Mouse (Mus musculus) MEL (cell line): ENCODE results near the gene Tmem86a. TPM values are rescaled to one million over a fixed set of nuclear protein-coding genes. Genes with fewer than 3 reads are reported as not detected.

Source experiments
- DNase-seq: peaks from one replicate; pipeline ENCODE4 v3.0.0; 2011; ENCODE audit warnings: low read depth, low spot score
- H3K27ac ChIP-seq: 2 replicates; pipeline ENCODE4 v1.5.1; 2012; ENCODE audit warnings: low read depth, mild to moderate bottlenecking, control low read depth, low read length, moderate library complexity; ENCODE audit not compliant: control insufficient read depth
- H3K27me3 ChIP-seq, 2 experiments: fragments of 150-350 bp in 1 of 2; sonication (generic) in 1 of 2; 2 replicates each; pipeline ENCODE4 v1.6.1; 2012; ENCODE audit warnings: low read length in 2 of 2, mild to moderate bottlenecking in 2 of 2, improper control_type of control experiment in 1 of 2, moderate library complexity in 1 of 2; ENCODE audit not compliant: insufficient read depth in 2 of 2, control insufficient read depth in 1 of 2
- H3K36me3 ChIP-seq, 2 experiments: 2 replicates each; pipeline ENCODE4 v1.6.1; 2012 to 2014; ENCODE audit warnings: low read length in 2 of 2, improper control_type of control experiment in 1 of 2, inconsistent platforms in 1 of 2, mild to moderate bottlenecking in 1 of 2; ENCODE audit not compliant: insufficient read depth in 2 of 2, control insufficient read depth in 1 of 2
- H3K4me1 ChIP-seq, 2 experiments: fragments of 150-350 bp in 1 of 2; sonication (generic) in 1 of 2; 2 replicates each; pipeline ENCODE4 v1.6.1; 2012; ENCODE audit warnings: low read length in 2 of 2, improper control_type of control experiment in 1 of 2, mild to moderate bottlenecking in 1 of 2; ENCODE audit not compliant: insufficient read depth in 2 of 2, control insufficient read depth in 1 of 2
- H3K4me3 ChIP-seq, 2 experiments: fragments of 150-350 bp in 1 of 2; sonication (generic) in 1 of 2; 2 replicates each; pipeline ENCODE4 v1.5.1; 2012; ENCODE audit warnings: low read depth in 2 of 2, low read length in 2 of 2, mild to moderate bottlenecking in 2 of 2, moderate library complexity in 2 of 2, control low read depth in 1 of 2, improper control_type of control experiment in 1 of 2; ENCODE audit not compliant: control insufficient read depth in 1 of 2, insufficient read depth in 1 of 2
- H3K79me2 ChIP-seq: 2 replicates; pipeline ENCODE4 v1.6.1; 2012; ENCODE audit warnings: mild to moderate bottlenecking, low read length, moderate library complexity; ENCODE audit not compliant: control insufficient read depth, poor library complexity, insufficient read depth
- H3K9ac ChIP-seq: 2 replicates; pipeline ENCODE4 v1.6.1; 2012; ENCODE audit warnings: low read depth, mild to moderate bottlenecking, control low read depth, low read length, moderate library complexity; ENCODE audit not compliant: control insufficient read depth, poor library complexity, severe bottlenecking
- H3K9me3 ChIP-seq: fragments of 150-350 bp; sonication (generic); replicated peaks from 2 replicates; pipeline ENCODE4 v1.6.1; 2012; ENCODE audit warnings: mild to moderate bottlenecking, low read length, improper control_type of control experiment, moderate library complexity; ENCODE audit not compliant: insufficient read depth
- CHD1 ChIP-seq: IDR thresholded peaks from 2 replicates; pipeline ENCODE4 v1.6.1; 2012; ENCODE audit warnings: low read depth, mild to moderate bottlenecking, inconsistent platforms, low read length, improper control_type of control experiment
- CHD2 ChIP-seq: IDR thresholded peaks from 2 replicates; pipeline ENCODE4 v1.6.1; 2011; ENCODE audit warnings: low read length, improper control_type of control experiment
- CTCF ChIP-seq, 3 experiments: IDR thresholded peaks in 2 of 3; conservative IDR thresholded peaks in 1 of 3; 2 replicates each; pipeline ENCODE4 v1.5.1; 2011 to 2012; ENCODE audit warnings: low read length in 3 of 3, low read depth in 2 of 3, mild to moderate bottlenecking in 2 of 3, improper control_type of control experiment in 1 of 3, inconsistent platforms in 1 of 3, mixed read lengths in 1 of 3, moderate library complexity in 1 of 3; ENCODE audit not compliant: control insufficient read depth in 1 of 3, insufficient read depth in 1 of 3, poor library complexity in 1 of 3, severe bottlenecking in 1 of 3
- E2F4 ChIP-seq: IDR thresholded peaks from 2 replicates; pipeline ENCODE4 v1.6.1; 2011; ENCODE audit warnings: low read depth, low read length, improper control_type of control experiment, borderline replicate concordance
- ELF1 ChIP-seq: IDR thresholded peaks from 2 replicates; pipeline ENCODE4 v1.6.1; 2014; ENCODE audit warnings: low read depth, mild to moderate bottlenecking, inconsistent platforms, low read length, improper control_type of control experiment, moderate library complexity
- EP300 ChIP-seq, 2 experiments: IDR thresholded peaks; 2 replicates each; pipeline ENCODE4 v1.6.1; 2011; ENCODE audit warnings: improper control_type of control experiment in 2 of 2, low read length in 2 of 2, low read depth in 1 of 2, mild to moderate bottlenecking in 1 of 2
- ETS1 ChIP-seq: IDR thresholded peaks from 2 replicates; pipeline ENCODE4 v1.6.1; 2012; ENCODE audit warnings: low read depth, mild to moderate bottlenecking, inconsistent platforms, low read length, improper control_type of control experiment, moderate library complexity
- GABPA ChIP-seq: IDR thresholded peaks from 2 replicates; pipeline ENCODE4 v1.6.1; 2012; ENCODE audit warnings: low read depth, mild to moderate bottlenecking, inconsistent platforms, low read length, improper control_type of control experiment, moderate library complexity
- GATA1 ChIP-seq: IDR thresholded peaks from 2 replicates; pipeline ENCODE4 v1.6.1; 2011; ENCODE audit warnings: low read depth, low read length, improper control_type of control experiment
- JUND ChIP-seq: IDR thresholded peaks from 2 replicates; pipeline ENCODE4 v1.6.1; 2011; ENCODE audit warnings: low read depth, mild to moderate bottlenecking, improper control_type of control experiment, low read length
- KAT2A ChIP-seq: conservative IDR thresholded peaks from 2 replicates; pipeline ENCODE4 v1.6.1; 2012; ENCODE audit warnings: low read depth, low read length, improper control_type of control experiment, inconsistent platforms
- MAFK ChIP-seq: IDR thresholded peaks from 2 replicates; pipeline ENCODE4 v1.6.1; 2011; ENCODE audit warnings: low read depth, mild to moderate bottlenecking, low read length, improper control_type of control experiment, borderline replicate concordance
- MAX ChIP-seq: IDR thresholded peaks from 2 replicates; pipeline ENCODE4 v1.6.1; 2011; ENCODE audit warnings: low read length, improper control_type of control experiment
- MAZ ChIP-seq: IDR thresholded peaks from 2 replicates; pipeline ENCODE4 v1.6.1; 2012; ENCODE audit warnings: low read depth, mild to moderate bottlenecking, inconsistent platforms, low read length, improper control_type of control experiment
- MEF2A ChIP-seq: IDR thresholded peaks from 2 replicates; pipeline ENCODE4 v1.6.1; 2014; ENCODE audit warnings: low read depth, mild to moderate bottlenecking, inconsistent platforms, low read length, improper control_type of control experiment; ENCODE audit not compliant: poor library complexity, insufficient replicate concordance, severe bottlenecking; ENCODE audit errors: extremely low read depth
- NRF1 ChIP-seq: IDR thresholded peaks from 2 replicates; pipeline ENCODE4 v1.6.1; 2014; ENCODE audit warnings: low read depth, mild to moderate bottlenecking, inconsistent platforms, low read length, improper control_type of control experiment, moderate library complexity; ENCODE audit not compliant: poor library complexity, insufficient read depth, severe bottlenecking
- POLR2AphosphoS2 ChIP-seq: IDR thresholded peaks from 2 replicates; pipeline ENCODE4 v1.6.1; 2011; ENCODE audit warnings: low read length, improper control_type of control experiment
- POLR2AphosphoS5 ChIP-seq: IDR thresholded peaks from 2 replicates; pipeline ENCODE4 v1.6.1; 2012; ENCODE audit warnings: low read depth, borderline replicate concordance, mild to moderate bottlenecking, inconsistent platforms, low read length, moderate library complexity, mixed read lengths
- RAD21 ChIP-seq: IDR thresholded peaks from 2 replicates; pipeline ENCODE4 v1.6.1; 2011; ENCODE audit warnings: mild to moderate bottlenecking, low read depth, low read length, improper control_type of control experiment
- RCOR1 ChIP-seq: IDR thresholded peaks from 2 replicates; pipeline ENCODE4 v1.6.1; 2012; ENCODE audit warnings: low read depth, mild to moderate bottlenecking, inconsistent platforms, low read length, improper control_type of control experiment
- SIN3A ChIP-seq: IDR thresholded peaks from 2 replicates; pipeline ENCODE4 v1.6.1; 2012; ENCODE audit warnings: low read length, improper control_type of control experiment, inconsistent platforms
- SMC3 ChIP-seq: IDR thresholded peaks from 2 replicates; pipeline ENCODE4 v1.6.1; 2011; ENCODE audit warnings: low read depth, low read length, improper control_type of control experiment
- TAL1 ChIP-seq: IDR thresholded peaks from 2 replicates; pipeline ENCODE4 v1.6.1; 2012; ENCODE audit warnings: mild to moderate bottlenecking, inconsistent platforms, low read length, moderate library complexity, mixed read lengths
- TBP ChIP-seq: IDR thresholded peaks from 2 replicates; pipeline ENCODE4 v1.8.0; 2011; ENCODE audit warnings: low read depth, low read length, improper control_type of control experiment
- TCF12 ChIP-seq: IDR thresholded peaks from 2 replicates; pipeline ENCODE4 v1.6.1; 2014; ENCODE audit warnings: low read depth, mild to moderate bottlenecking, inconsistent platforms, low read length, improper control_type of control experiment, moderate library complexity
- UBTF ChIP-seq: IDR thresholded peaks from 2 replicates; pipeline ENCODE4 v1.6.1; 2012; ENCODE audit warnings: low read depth, mild to moderate bottlenecking, inconsistent platforms, low read length, improper control_type of control experiment, moderate library complexity, borderline replicate concordance; ENCODE audit not compliant: insufficient read depth
- USF2 ChIP-seq, 2 experiments: IDR thresholded peaks; 2 replicates each; pipeline ENCODE4 v1.6.1; 2011 to 2012; ENCODE audit warnings: improper control_type of control experiment in 2 of 2, low read length in 2 of 2, borderline replicate concordance in 1 of 2, inconsistent platforms in 1 of 2, low read depth in 1 of 2, mild to moderate bottlenecking in 1 of 2; ENCODE audit not compliant: insufficient read depth in 1 of 2
- ZKSCAN1 ChIP-seq: IDR thresholded peaks from 2 replicates; pipeline ENCODE4 v1.6.1; 2012; ENCODE audit warnings: low read depth, mild to moderate bottlenecking, inconsistent platforms, low read length, improper control_type of control experiment, moderate library complexity
- ZNF384 ChIP-seq: IDR thresholded peaks from 2 replicates; pipeline ENCODE4 v1.6.1; 2012; ENCODE audit warnings: low read depth, mild to moderate bottlenecking, inconsistent platforms, low read length, improper control_type of control experiment
- polyA plus RNA-seq, 2 experiments: library from polyadenylated mRNA; stranded (reverse) in 1 of 2; unstranded in 1 of 2; fragments of >175 nt in 1 of 2; fragments of >200 nt in 1 of 2; gene quantifications; 2 replicates each; pipeline versions ENCODE4 v1.2.1 to v1.2.4; 2012; ENCODE audit warnings: low replicate concordance in 2 of 2, low read depth in 1 of 2; ENCODE audit not compliant: insufficient read length in 2 of 2, insufficient read depth in 1 of 2, missing spikeins in 1 of 2
- total RNA-seq: library from RNA; depleted of rRNA; stranded (reverse); fragments of 300-350 nt; gene quantifications from 2 replicates; pipeline ENCODE4 v1.2.3, GENCODE M21; 2012

Gene Tmem86a
- total and polyA plus RNA-seq, 3 experiments = 0.27 to 0.54 TPM; not detected in 1

GRCm38 (mm10) chr7:47076729-47077128 lies 26.3 kb downstream of the Tmem86a start:
- no peaks in the 10 kb centered on the region for H3K79me2 ChIP-seq
- no peaks in the 10 kb centered on the region for H3K4me1 ChIP-seq
- H3K9ac ChIP-seq = no peak overlapping the region
- no peak overlapping the region for H3K4me3 ChIP-seq
- H3K36me3 ChIP-seq = no peaks in the 10 kb centered on the region
- H3K27me3 ChIP-seq = no peaks in the 10 kb centered on the region; a peak in 2 of 4 replicates
- no peak for TF ChIP-seq USF2 (IDR thresholded peaks at IDR 0.05; ENCODE audit: borderline replicate concordance in 1 of 2, insufficient read depth in 1 of 2, low read depth in 1 of 2, low read length in 2 of 2)
- no peaks in the 10 kb centered on the region for H3K9me3 ChIP-seq
- DNase-seq = no peak
- no peak overlapping the region for H3K27ac ChIP-seq

- H3K9me3 ChIP-seq = no peaks in the 10 kb centered on the region
- H3K4me3 ChIP-seq = no peak overlapping the region
Observed at GRCm38 (mm10) chr7:47077451-47077850, 27.1 kb downstream of the Tmem86a start.

GRCm38 (mm10) chr7:47080868-47081267 lies 30.5 kb downstream of the Tmem86a start:
- Histone ChIP-seq H3K79me2 (no peaks in the 10 kb centered on the region), H3K27ac (no peak overlapping the region), H3K36me3 (no peaks in the 10 kb centered on the region), H3K4me1 (no peaks in the 10 kb centered on the region), H3K9ac (no peak overlapping the region), H3K27me3 (no peaks in the 10 kb centered on the region; a peak in 1 of 4 replicates), H3K4me3 (no peak overlapping the region), H3K9me3 (no peaks in the 10 kb centered on the region)
- TF ChIP-seq NRF1 (no peak), MAFK (no peak), RAD21 (no peak), TCF12 (no peak), KAT2A (no peak), E2F4 (no peak), CHD1 (no peak), MEF2A (no peak), CHD2 (no peak), MAZ (no peak), ETS1 (no peak), TAL1 (no peak), SIN3A (no peak), POLR2AphosphoS5 (no peak), POLR2AphosphoS2 (no peak), RCOR1 (no peak), MAX (no peak), EP300 (IDR thresholded peaks at IDR 0.05; ENCODE audit: low read depth in 1 of 2, low read length in 2 of 2) (no peak), ZKSCAN1 (no peak)
- DNase-seq = peak; percentile 4

More at GRCm38 (mm10) chr7:47077451-47077850, 27.1 kb downstream of the Tmem86a start:
- no peak overlapping the region for H3K27ac ChIP-seq
- H3K4me1 ChIP-seq = no peaks in the 10 kb centered on the region
- TF ChIP-seq MEF2A = no peak
- no peak for TF ChIP-seq ELF1
- no peak for TF ChIP-seq CHD1
- TF ChIP-seq EP300 (IDR thresholded peaks at IDR 0.05; ENCODE audit: low read depth in 1 of 2, low read length in 2 of 2) = no peak
- peak in 2 of 3 experiments; percentile 51 to 67; a peak in 5 of 6 replicates for TF ChIP-seq CTCF (IDR thresholded peaks at IDR 0.05 in 2 of 3, conservative IDR thresholded peaks at IDR 0.05 in 1 of 3; ENCODE audit: control insufficient read depth in 1 of 3, insufficient read depth in 1 of 3, low read depth in 2 of 3, low read length in 3 of 3, poor library complexity in 1 of 3, severe bottlenecking in 1 of 3)
- no peak for TF ChIP-seq SMC3
- TF ChIP-seq JUND = no peak
- TF ChIP-seq MAZ = no peak
- TF ChIP-seq GABPA = no peak
- no peak for TF ChIP-seq TBP
- TF ChIP-seq ZNF384 = peak; percentile 89
- TF ChIP-seq MAFK = no peak
- TF ChIP-seq GATA1 = no peak
- TF ChIP-seq UBTF = no peak
- TF ChIP-seq, all 39 proteins: peak for 2
- Histone ChIP-seq H3K27me3 (no peaks in the 10 kb centered on the region; a peak in 2 of 4 replicates), H3K36me3 (no peaks in the 10 kb centered on the region), H3K9ac (no peak overlapping the region), H3K79me2 (no peaks in the 10 kb centered on the region)
- DNase-seq = peak; percentile 53
